Mouse (Mus musculus) forebrain, embryonic 12.5 days (tissue): ENCODE measurements around the gene Cct5. TPM values are rescaled to one million over a fixed set of nuclear protein-coding genes. Genes with fewer than 3 reads are reported as not detected.

Experiments
- ATAC-seq: fragments of 200-750 bp; cut with Nextera tagmentation; 2 replicates; pipeline ENCODE4 v1.8.0; 2017; ENCODE audit warnings: moderate TSS enrichment; ENCODE audit not compliant: low FRiP score
- H3K27ac ChIP-seq: fragments of 300-500 bp; sonication (generic); 2 replicates; pipeline ENCODE4 v1.5.1; 2016; ENCODE audit warnings: mild to moderate bottlenecking
- H3K27me3 ChIP-seq: fragments of 300-500 bp; sonication (generic); 2 replicates; pipeline ENCODE4 v1.6.1; 2016; ENCODE audit warnings: mild to moderate bottlenecking
- H3K36me3 ChIP-seq: fragments of 300-500 bp; sonication (generic); replicated peaks from 2 replicates; pipeline ENCODE4 v1.6.1; 2016; ENCODE audit warnings: mild to moderate bottlenecking
- H3K4me1 ChIP-seq: fragments of 300-500 bp; sonication (generic); 2 replicates; pipeline ENCODE4 v1.6.1; 2016
- H3K4me2 ChIP-seq: fragments of 300-500 bp; sonication (generic); 2 replicates; pipeline ENCODE4 v1.6.1; 2016; ENCODE audit warnings: mild to moderate bottlenecking, moderate library complexity
- H3K4me3 ChIP-seq: fragments of 300-500 bp; sonication (generic); replicated peaks from 2 replicates; pipeline ENCODE4 v1.5.1; 2016; ENCODE audit warnings: mild to moderate bottlenecking
- H3K9ac ChIP-seq: fragments of 300-500 bp; sonication (generic); 2 replicates; pipeline ENCODE4 v1.6.1; 2016; ENCODE audit warnings: mild to moderate bottlenecking
- H3K9me3 ChIP-seq: fragments of 300-500 bp; sonication (generic); 2 replicates; pipeline ENCODE4 v1.6.1; 2016
- WGBS: fragments of 180-500 bp; shearing (Covaris S2); methylation state at CpG from one replicate; pipeline ENCODE4 v1.1.7; 2016; 5-methylcytosine and 5-hydroxymethylcytosine counted together
- polyA plus RNA-seq: library from polyadenylated mRNA; unstranded; fragments of >200 nt; fragmentation: Nextera tagmentation; extraction: Ambion mirVana; gene quantifications from 2 replicates; pipeline ENCODE4 v1.2.1, GENCODE M21; 2016

The Cct5 gene
- polyA plus RNA-seq, 1 experiment from 2014 or later: 617 TPM

- H3K27me3 ChIP-seq: no peaks in the 10 kb centered on the region
- ATAC-seq: no peak
Measured at GRCm38 (mm10) chr15:31554855-31555254, 46.7 kb downstream of the Cct5 start.

GRCm38 (mm10) chr15:31550381-31550780 lies 51.2 kb downstream of the Cct5 start:
- H3K4me1 ChIP-seq: no peaks in the 10 kb centered on the region
- no peaks in the 10 kb centered on the region for H3K9me3 ChIP-seq
- H3K27ac ChIP-seq: no peak overlapping the region
- H3K9ac ChIP-seq: no peak overlapping the region
- H3K36me3 ChIP-seq: no peaks in the 10 kb centered on the region
- ATAC-seq: no peak
- no peak overlapping the region for H3K4me3 ChIP-seq
- 73% methylated on average over 4 of the region's 4 CpGs for WGBS
- no peaks in the 10 kb centered on the region for H3K27me3 ChIP-seq
- no peak overlapping the region for H3K4me2 ChIP-seq

More at GRCm38 (mm10) chr15:31554855-31555254, 46.7 kb downstream of the Cct5 start:
- Histone ChIP-seq H3K4me2 (no peak overlapping the region), H3K4me1 (no peaks in the 10 kb centered on the region), H3K36me3 (no peaks in the 10 kb centered on the region), H3K27ac (no peak overlapping the region), H3K9ac (no peak overlapping the region), H3K4me3 (no peak overlapping the region), H3K9me3 (no peaks in the 10 kb centered on the region)
- 90% methylated on average over 2 of the region's 2 CpGs for WGBS

GRCm38 (mm10) chr15:31547421-31547820 lies 54.2 kb downstream of the Cct5 start:
- no peaks in the 10 kb centered on the region for H3K27me3 ChIP-seq
- no peak overlapping the region for H3K9ac ChIP-seq
- no peak for ATAC-seq
- H3K4me2 ChIP-seq: no peak overlapping the region
- H3K27ac ChIP-seq: no peak overlapping the region
- H3K9me3 ChIP-seq: no peaks in the 10 kb centered on the region
- 78% methylated on average over 5 of the region's 5 CpGs for WGBS
- peaks cover 9% of the 10 kb centered on the region for H3K4me1 ChIP-seq
- H3K4me3 ChIP-seq: no peak overlapping the region
- no peaks in the 10 kb centered on the region for H3K36me3 ChIP-seq

DNA sequence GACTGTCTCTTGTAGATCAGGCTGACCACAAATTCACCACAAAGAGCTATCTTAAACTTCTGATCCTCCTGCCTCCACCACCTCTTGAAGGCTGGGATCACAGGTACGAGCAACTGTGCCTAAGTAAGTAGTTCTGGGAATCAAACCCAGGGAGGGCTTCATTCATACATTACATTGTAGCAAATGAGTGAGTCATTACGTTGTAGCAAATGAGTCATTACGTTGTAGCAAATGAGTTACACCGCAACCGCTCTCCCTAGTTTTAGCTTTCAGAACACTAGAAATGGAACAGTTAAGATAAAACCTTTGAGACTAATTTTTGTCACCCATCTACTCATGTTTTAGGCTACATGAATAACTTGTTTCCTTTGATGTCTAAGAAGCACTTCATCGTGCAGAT lies 55.3 kb downstream of the Cct5 start:
- H3K4me2 ChIP-seq: no peak overlapping the region
- no peak for ATAC-seq
- H3K9me3 ChIP-seq: no peaks in the 10 kb centered on the region
- peaks cover 18% of the 10 kb centered on the region for H3K4me1 ChIP-seq
- no peak overlapping the region for H3K27ac ChIP-seq
- 87% methylated on average over 6 of the region's 6 CpGs for WGBS
- no peak overlapping the region for H3K9ac ChIP-seq
- no peak overlapping the region for H3K4me3 ChIP-seq
- no peaks in the 10 kb centered on the region for H3K27me3 ChIP-seq
- H3K36me3 ChIP-seq: no peaks in the 10 kb centered on the region

GRCm38 (mm10) chr15:31545058-31545457 lies 56.5 kb downstream of the Cct5 start:
- Histone ChIP-seq H3K36me3 (no peaks in the 10 kb centered on the region), H3K9me3 (no peaks in the 10 kb centered on the region), H3K27me3 (no peaks in the 10 kb centered on the region), H3K27ac (no peak overlapping the region), H3K9ac (no peak overlapping the region), H3K4me1 (peaks cover 18% of the 10 kb centered on the region), H3K4me3 (no peak overlapping the region), H3K4me2 (no peak overlapping the region)
- 84% methylated on average over 1 of the region's 1 CpGs for WGBS
- ATAC-seq: no peak

GRCm38 (mm10) chr15:31543246-31543645 lies 58.4 kb downstream of the Cct5 start:
- WGBS: 6% methylated on average over 3 of the region's 3 CpGs
- Histone ChIP-seq H3K4me1 (peaks cover 18% of the 10 kb centered on the region), H3K9me3 (no peaks in the 10 kb centered on the region), H3K9ac (no peak overlapping the region), H3K4me3 (no peak overlapping the region), H3K27me3 (no peaks in the 10 kb centered on the region), H3K4me2 (no peak overlapping the region), H3K27ac (no peak overlapping the region), H3K36me3 (no peaks in the 10 kb centered on the region)
- 0 out of 2 replicates have a peak, but pooled peaks have one; percentile 25 for ATAC-seq

DNA sequence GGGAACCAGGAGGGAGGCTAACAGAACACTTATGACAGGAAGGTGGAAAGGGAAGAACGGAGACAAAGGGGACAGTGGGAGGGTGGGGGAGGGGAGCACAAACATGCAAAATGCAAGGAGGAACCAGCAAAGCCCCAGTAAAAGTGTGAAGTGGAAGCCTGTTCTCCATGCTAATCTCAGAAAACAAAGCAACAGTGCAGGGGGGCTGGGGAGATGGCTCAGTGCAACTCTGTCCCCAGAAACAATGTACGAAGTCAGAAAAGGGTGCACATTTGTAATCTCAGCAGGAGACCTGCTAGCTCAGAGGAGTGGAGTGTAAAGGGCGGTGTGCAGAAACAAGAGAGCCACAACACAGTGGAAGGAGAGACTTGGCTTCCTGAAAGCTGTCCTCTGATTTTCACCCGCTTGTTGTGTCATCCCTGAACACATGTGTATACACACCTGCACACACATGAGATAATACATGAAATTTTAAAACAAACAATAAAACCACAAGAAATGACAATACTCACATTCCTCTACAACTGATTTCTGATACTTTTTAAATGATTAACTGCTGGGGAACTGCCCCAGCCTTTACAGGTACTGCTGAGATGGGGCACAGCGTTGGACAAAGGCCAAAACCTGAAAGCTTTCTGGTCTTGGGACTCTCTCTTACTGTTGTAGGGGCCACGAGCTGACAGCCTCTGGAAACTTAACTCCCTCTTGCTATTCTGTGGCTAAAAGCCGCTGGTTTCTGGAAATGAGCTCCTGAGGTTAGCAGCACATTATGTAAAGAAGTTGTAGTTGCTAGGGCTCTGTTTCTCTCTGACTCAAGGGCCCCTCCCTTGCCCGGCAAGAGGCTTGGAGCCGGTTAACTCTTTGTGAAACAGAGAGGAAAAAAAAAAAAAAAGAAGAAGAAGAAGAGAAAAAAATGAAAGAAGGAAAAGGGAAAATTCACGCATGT lies 59.3 kb downstream of the Cct5 start:
- no peaks in the 10 kb centered on the region for H3K27me3 ChIP-seq
- H3K36me3 ChIP-seq: no peaks in the 10 kb centered on the region
- H3K4me1 ChIP-seq: peaks cover 18% of the 10 kb centered on the region
- H3K4me2 ChIP-seq: peak overlapping the region; percentile 30
- H3K9ac ChIP-seq: peak overlapping the region; percentile 25; the same call in 1 of the 2 replicates
- 7% methylated on average over 10 of the region's 10 CpGs for WGBS
- ATAC-seq: peak; percentile 54
- H3K27ac ChIP-seq: peak overlapping the region; percentile 69
- H3K4me3 ChIP-seq: no peak overlapping the region
- H3K9me3 ChIP-seq: no peaks in the 10 kb centered on the region

Other genes with a start within 250 kb of the Cct5 start
- 0.60 and 0.70 TPM in 2 replicates for gene Ankrd33b, start 234.1 kb downstream of the Cct5 start, polyA plus RNA-seq
- 2.1 and 2.3 TPM in 2 replicates for gene Ropn1l, start 148.1 kb downstream of the Cct5 start, polyA plus RNA-seq
- gene March6, start 70.8 kb downstream of the Cct5 start, polyA plus RNA-seq: 79.0 and 84.5 TPM in 2 replicates
- 1.5 and 2.1 TPM in 2 replicates for gene Cmbl, start 36.4 kb downstream of the Cct5 start, polyA plus RNA-seq
- 12.5 and 13.2 TPM in 2 replicates for gene Fam173b, start within 50 bp of the Cct5 start, polyA plus RNA-seq